8 mouse cellular contexts compared by ENCODE assay signal in genomic region chr3:131271157-131271556, GRCm38 (mm10). TPM values are rescaled to one million over a fixed set of nuclear protein-coding genes. Genes with fewer than 3 reads are reported as not detected.
DNase-seq lines count a peak whose midpoint lies in the region; ATAC-seq and TF ChIP-seq lines count a peak whose summit lies in the region.

No protein-coding gene starts in this region.

- ATAC-seq in activated CD4-positive, CD25-positive, alpha-beta regulatory T cell, adult 4 months: peak; percentile 17

- no peaks in the 10 kb centered on the region; the same call in 1 of the 2 replicates for H3K27me3 ChIP-seq in forebrain, embryonic 10.5 days (ENCODE audit: poor library complexity, severe bottlenecking)
- no peaks in the 10 kb centered on the region for H3K27me3 ChIP-seq in limb, embryonic 10.5 days (ENCODE audit: low read depth, poor library complexity, severe bottlenecking)
- H3K27me3 ChIP-seq in midbrain, embryonic 10.5 days (ENCODE audit: low read depth, poor library complexity, severe bottlenecking): peaks cover 50% of the 10 kb centered on the region
- H3K27me3 ChIP-seq in testis, adult 2 months (ENCODE audit: control insufficient read depth, insufficient read depth, low read length): no peaks in the 10 kb centered on the region

- H3K9me3 ChIP-seq in forebrain, embryonic 10.5 days: no peaks in the 10 kb centered on the region
- H3K9me3 ChIP-seq in limb, embryonic 10.5 days (replicated peaks): no peaks in the 10 kb centered on the region
- no peaks in the 10 kb centered on the region for H3K9me3 ChIP-seq in midbrain, embryonic 10.5 days (replicated peaks)

- 10% methylated on average over 8 of the region's 8 CpGs for WGBS in forebrain, embryonic 10.5 days
- WGBS in limb, embryonic 10.5 days: 11% methylated on average over 8 of the region's 8 CpGs
- WGBS in midbrain, embryonic 10.5 days: 8% methylated on average over 8 of the region's 8 CpGs

- peak; percentile 84 for DNase-seq in 3T3-L1 (ENCODE audit: low read depth, low spot score)
- DNase-seq in forebrain, embryonic 10.5 days (ENCODE audit: extremely low spot score, low spot score): peak; percentile 60
- peak; percentile 74 for DNase-seq in heart, postnatal 4 days
- DNase-seq in limb, embryonic 10.5 days (ENCODE audit: low spot score): peak; percentile 72
- peak; percentile 75 for DNase-seq in midbrain, embryonic 10.5 days (ENCODE audit: low spot score)
- no peak for DNase-seq in T-cell, adult 2 months (ENCODE audit: low spot score)

- no peak for TF ChIP-seq POLR2A in testis, adult 2 months (IDR thresholded peaks at IDR 0.05; ENCODE audit: control insufficient read depth, low read depth, low read length)

- TF ChIP-seq CTCF in testis, adult 2 months (IDR thresholded peaks at IDR 0.05; ENCODE audit: control insufficient read depth, insufficient read depth, insufficient replicate concordance, low read depth, low read length): 0 out of 2 replicates have a peak, but pooled peaks have one; percentile 7

- peak overlapping the region; percentile 69 for H3K4me3 ChIP-seq in forebrain, embryonic 10.5 days
- peak overlapping the region; percentile 80 for H3K4me3 ChIP-seq in limb, embryonic 10.5 days
- H3K4me3 ChIP-seq in midbrain, embryonic 10.5 days: peak overlapping the region; percentile 76
- H3K4me3 ChIP-seq in testis, adult 2 months (ENCODE audit: control insufficient read depth, low read depth, low read length): peak overlapping the region; percentile 95

- peaks cover 36% of the 10 kb centered on the region for H3K4me1 ChIP-seq in forebrain, embryonic 10.5 days
- H3K4me1 ChIP-seq in limb, embryonic 10.5 days: peaks cover 35% of the 10 kb centered on the region
- H3K4me1 ChIP-seq in midbrain, embryonic 10.5 days: peaks cover 38% of the 10 kb centered on the region
- no peaks in the 10 kb centered on the region; the same call in 1 of the 2 replicates for H3K4me1 ChIP-seq in testis, adult 2 months (ENCODE audit: control insufficient read depth, insufficient read depth, low read length)

- peak overlapping the region; percentile 85 for H3K27ac ChIP-seq in forebrain, embryonic 10.5 days
- peak overlapping the region; percentile 88 for H3K27ac ChIP-seq in limb, embryonic 10.5 days
- H3K27ac ChIP-seq in midbrain, embryonic 10.5 days (replicated peaks): peak overlapping the region; percentile 85; the same call in 1 of the 2 replicates
- peak overlapping the region; percentile 52; the same call in 1 of the 2 replicates for H3K27ac ChIP-seq in testis, adult 2 months (ENCODE audit: control insufficient read depth, insufficient read depth, low read depth, low read length)

- peaks cover 12% of the 10 kb centered on the region for H3K36me3 ChIP-seq in forebrain, embryonic 10.5 days (replicated peaks)
- 0 out of 2 replicates have a peak, but pooled peaks cover 3% of the 10 kb centered on the region for H3K36me3 ChIP-seq in limb, embryonic 10.5 days
- H3K36me3 ChIP-seq in midbrain, embryonic 10.5 days: no peaks in the 10 kb centered on the region
- H3K36me3 ChIP-seq in testis, adult 2 months (ENCODE audit: control insufficient read depth, insufficient read depth, low read length): no peaks in the 10 kb centered on the region

RNA-seq across cellular contexts. Expression of gene Hadh, which starts 0.7 kb away (rescaled TPM):
- 10 to 100 TPM; 74.7 to 79.3 TPM for polyA plus RNA-seq in activated CD4-positive, CD25-positive, alpha-beta regulatory T cell, adult 4 months (2017; shearing (Covaris generic))
- polyA plus RNA-seq in forebrain, embryonic 10.5 days (2016; fragmentation: Nextera tagmentation; extraction: Ambion mirVana): 87.0 and 92.8 TPM in 2 replicates
- total RNA-seq in heart, postnatal 4 days (2021): 100 to 1,000 TPM; 416 to 432 TPM
- polyA plus RNA-seq in limb, embryonic 10.5 days (2016; fragmentation: Nextera tagmentation; extraction: Ambion mirVana): 80.6 and 86.0 TPM in 2 replicates
- 78.5 and 79.3 TPM in 2 replicates for polyA plus RNA-seq in midbrain, embryonic 10.5 days (2016; fragmentation: Nextera tagmentation; extraction: Ambion mirVana)
- 30.2 and 36.2 TPM in 2 replicates for polyA plus RNA-seq in testis, adult 2 months (2012; rRNA removed)

RNA-seq across cellular contexts. Expression of gene Cyp2u1, which starts 31.9 kb away (rescaled TPM):
- polyA plus RNA-seq in activated CD4-positive, CD25-positive, alpha-beta regulatory T cell, adult 4 months (2017; shearing (Covaris generic)): 1 to 10 TPM in 1 of 2 experiments, under 1 TPM in 1; 0.98 to 1.0 TPM
- polyA plus RNA-seq in forebrain, embryonic 10.5 days (2016; fragmentation: Nextera tagmentation; extraction: Ambion mirVana): 1.3 and 1.6 TPM in 2 replicates
- total RNA-seq in heart, postnatal 4 days (2021): 10 to 100 TPM; 23.9 to 25.0 TPM
- 0.72 and 1.1 TPM in 2 replicates for polyA plus RNA-seq in limb, embryonic 10.5 days (2016; fragmentation: Nextera tagmentation; extraction: Ambion mirVana)
- polyA plus RNA-seq in midbrain, embryonic 10.5 days (2016; fragmentation: Nextera tagmentation; extraction: Ambion mirVana): 1.2 and 1.8 TPM in 2 replicates
- polyA plus RNA-seq in testis, adult 2 months (2012; rRNA removed): 4.6 and 4.7 TPM in 2 replicates
